Mouse (Mus musculus) T-helper 17 cell (primary cell): Measurements from ENCODE around the gene Tnrc6b.
"Not testable (repeated sequence)": the region's sequence is repeated elsewhere in the genome, so short reads cannot be mapped to it uniquely, and the experiment has no call there.

Source experiments
- in situ Hi-C, 2 experiments: fragments of 300-600 bp; cut with MboI, MseI; formaldehyde crosslinking; loops; 1 replicate in 1 of 2; 2 replicates in 1 of 2; pipeline ENCODE4 v1.15.1; 2025; ENCODE audit warnings: high pct_unique_total_duplicates in 2 of 2

Tnrc6b gene

DNA sequence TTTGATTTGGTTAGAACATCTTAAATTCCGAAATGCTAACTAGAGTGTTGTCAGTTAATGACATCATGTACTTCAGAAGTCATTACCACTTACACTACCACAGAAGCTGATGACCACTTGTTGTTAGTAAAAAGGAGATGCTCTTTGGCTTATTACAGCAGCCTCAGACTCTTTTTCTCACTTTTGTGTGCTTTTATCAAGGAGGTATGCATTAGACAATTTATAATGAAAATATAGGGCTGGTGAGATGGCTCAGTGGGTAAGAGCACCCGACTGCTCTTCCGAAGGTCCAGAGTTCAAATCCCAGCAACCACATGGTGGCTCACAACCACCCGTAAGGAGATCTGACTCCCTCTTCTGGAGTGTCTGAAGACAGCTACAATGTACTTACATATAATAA is 24.6 kb downstream of the Tnrc6b start:
- in situ Hi-C loops, result not testable (repeated sequence)

DNA sequence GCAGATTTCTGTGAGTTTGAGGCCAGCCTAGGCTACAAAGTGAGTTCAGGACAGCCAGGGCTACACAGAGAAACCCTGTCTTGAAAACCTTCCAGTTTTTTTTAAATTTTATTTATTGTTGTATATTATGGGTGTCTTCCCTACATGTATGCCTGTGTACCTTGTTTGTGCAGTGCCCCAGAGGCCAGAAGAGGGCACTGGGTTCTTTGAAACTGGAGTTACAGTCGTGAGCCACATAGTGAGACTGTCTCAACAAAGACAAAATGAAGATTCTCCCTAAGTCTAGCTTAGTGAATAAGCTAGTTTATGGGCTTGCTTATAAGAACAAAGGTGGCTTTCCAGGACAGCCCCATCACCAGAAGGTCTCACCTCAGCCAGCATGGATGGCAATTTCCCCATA is 25.4 kb downstream of the Tnrc6b start:
- in situ Hi-C loops, result no loop called here

DNA sequence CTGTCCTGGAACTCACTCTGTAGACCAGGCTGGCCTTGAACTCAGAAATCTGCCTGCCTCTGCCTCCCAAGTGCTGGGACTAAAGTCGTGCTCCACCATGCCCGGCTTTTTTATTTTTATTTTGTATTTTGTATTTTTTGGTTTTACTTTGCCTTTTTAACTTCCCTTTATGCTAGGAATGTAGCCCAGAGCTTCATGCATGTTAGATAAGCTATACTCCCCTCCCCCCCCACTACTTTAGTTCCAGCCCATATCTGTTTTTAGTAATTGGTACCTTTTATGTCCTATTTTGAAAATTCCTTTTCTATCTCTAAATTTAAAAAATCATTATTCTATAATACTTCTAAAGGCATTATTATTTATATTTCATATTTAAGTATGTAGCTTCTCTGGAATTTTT is 27.1 kb downstream of the Tnrc6b start:
- in situ Hi-C loops, result no loop called here

GRCm38 (mm10) chr15:80739972-80740371 is 28.9 kb downstream of the Tnrc6b start:
- in situ Hi-C loops, result loop anchor here in 1 of 2 experiments (5.0 kb wide), 1 partner anchor 33 kb away; no protein-coding TSS in a partner anchor

DNA sequence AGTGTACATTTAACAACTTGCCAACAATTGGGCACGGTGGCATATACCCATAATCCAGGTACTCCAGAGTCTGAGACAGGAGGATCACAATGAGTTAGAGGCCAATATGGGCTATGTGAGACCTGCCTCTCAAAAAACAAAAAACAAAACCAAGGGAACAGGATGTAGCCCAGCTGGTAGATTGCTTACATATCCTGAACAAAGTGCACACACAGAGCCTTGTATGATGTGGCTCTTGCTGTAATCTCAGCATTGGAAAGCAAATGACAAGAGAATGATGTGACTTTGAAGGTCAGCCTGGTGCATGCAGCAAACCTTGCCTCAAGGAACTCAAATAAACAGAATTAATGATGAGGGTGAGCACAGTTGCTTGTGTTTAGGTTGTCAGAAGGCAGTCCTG is 30.7 kb downstream of the Tnrc6b start:
- in situ Hi-C loops, result loop anchor here in 1 of 2 experiments (5.0 kb wide), 1 partner anchor 35 kb away; no protein-coding TSS in a partner anchor

GRCm38 (mm10) chr15:80742991-80743474 is 31.9 kb downstream of the Tnrc6b start:
- in situ Hi-C loops, result loop anchor here in 1 of 2 experiments (5.0 kb wide), 1 partner anchor 36 kb away; no protein-coding TSS in a partner anchor

DNA sequence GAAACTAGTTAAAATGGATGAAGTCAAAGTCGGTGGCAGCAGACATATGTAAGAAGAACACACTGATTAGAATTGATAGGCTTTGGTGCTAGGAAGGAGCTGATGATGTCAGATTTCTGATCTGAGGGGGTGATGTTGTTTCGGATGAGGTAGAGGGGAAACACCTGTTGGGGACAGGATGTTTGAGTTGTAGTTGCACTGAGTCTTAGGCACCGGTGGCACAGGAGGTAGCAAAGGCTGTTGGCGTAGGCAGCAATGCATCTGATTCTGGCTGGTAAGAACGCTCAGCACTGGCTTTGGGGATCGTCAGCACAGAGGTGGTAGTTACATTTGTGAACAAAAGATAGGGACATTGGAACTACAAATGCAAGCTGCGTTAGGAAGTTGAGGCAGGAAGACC is 32.5 kb downstream of the Tnrc6b start:
- in situ Hi-C loops, result loop anchor here in 1 of 2 experiments (5.0 kb wide), 1 partner anchor 36 kb away; no protein-coding TSS in a partner anchor

- in situ Hi-C loops, result loop anchor here in 1 of 2 experiments (5.0 kb wide), 1 partner anchor 38 kb away; no protein-coding TSS in a partner anchor
Measured at GRCm38 (mm10) chr15:80744667-80745422, 33.7 kb downstream of the Tnrc6b start.

- in situ Hi-C loops, result no loop called here
Measured at GRCm38 (mm10) chr15:80748979-80749378, 37.9 kb downstream of the Tnrc6b start.

DNA sequence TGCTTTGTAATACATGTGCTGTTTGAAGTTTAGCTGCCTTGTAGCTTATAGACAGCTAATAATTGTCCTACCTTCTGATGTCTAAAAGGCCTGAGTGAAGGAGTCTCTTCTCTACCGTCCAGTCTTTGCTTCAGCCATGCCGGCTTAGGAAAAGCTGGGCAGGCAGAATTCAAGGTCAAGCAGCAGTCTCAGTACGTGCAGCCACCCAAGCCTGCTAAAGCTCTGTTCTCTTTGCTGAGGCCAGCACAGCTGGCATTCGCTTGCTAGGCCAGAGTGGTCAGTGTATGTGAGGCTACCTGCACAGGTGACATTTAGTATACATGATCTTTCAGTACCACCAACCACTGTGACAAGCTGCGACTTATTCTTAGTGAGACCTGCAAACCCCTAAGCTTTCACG is 42.2 kb downstream of the Tnrc6b start:
- in situ Hi-C loops, result no loop called here

- in situ Hi-C loops, result no loop called here
Measured at GRCm38 (mm10) chr15:80754103-80754502, 43.0 kb downstream of the Tnrc6b start.

DNA sequence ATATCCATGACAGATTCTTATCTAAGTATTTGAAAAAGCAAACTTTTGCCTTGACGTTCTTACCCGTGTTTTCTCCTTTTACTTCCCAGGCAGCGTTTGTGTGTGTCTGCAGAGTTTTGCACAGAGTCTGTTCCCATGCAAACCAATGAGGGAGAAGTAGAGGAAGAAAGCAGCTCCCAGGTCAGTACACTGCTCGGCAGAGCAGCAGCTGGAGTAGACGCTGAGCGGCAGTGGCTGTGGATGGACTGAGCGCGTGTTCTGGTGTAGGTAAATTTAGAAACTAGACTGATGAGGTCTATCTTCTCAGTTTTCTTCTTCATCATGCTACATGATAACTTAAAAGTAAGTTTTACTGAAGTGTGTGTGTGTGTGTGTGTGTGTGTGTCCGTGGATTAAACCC is 48.3 kb downstream of the Tnrc6b start:
- in situ Hi-C loops, result no loop called here

DNA sequence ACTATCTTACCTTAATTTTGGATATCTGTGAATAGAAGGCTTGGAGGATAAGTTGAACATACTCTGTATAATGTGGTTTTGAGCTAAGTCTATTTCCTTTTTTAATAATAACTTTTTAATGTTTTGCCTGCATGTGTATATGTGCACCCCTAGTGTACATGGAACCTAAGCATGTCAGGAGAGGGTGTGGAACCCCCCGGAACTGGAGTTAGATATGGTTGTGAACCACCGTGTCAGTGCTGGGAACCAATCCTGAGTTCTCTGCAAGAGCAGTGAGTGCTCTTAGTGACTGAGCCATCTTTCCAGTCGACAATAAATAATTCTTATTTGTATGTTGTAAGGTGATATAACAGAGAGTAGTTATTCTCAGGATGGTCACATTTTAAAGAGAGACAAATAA is 49.4 kb downstream of the Tnrc6b start:
- in situ Hi-C loops, result no loop called here

DNA sequence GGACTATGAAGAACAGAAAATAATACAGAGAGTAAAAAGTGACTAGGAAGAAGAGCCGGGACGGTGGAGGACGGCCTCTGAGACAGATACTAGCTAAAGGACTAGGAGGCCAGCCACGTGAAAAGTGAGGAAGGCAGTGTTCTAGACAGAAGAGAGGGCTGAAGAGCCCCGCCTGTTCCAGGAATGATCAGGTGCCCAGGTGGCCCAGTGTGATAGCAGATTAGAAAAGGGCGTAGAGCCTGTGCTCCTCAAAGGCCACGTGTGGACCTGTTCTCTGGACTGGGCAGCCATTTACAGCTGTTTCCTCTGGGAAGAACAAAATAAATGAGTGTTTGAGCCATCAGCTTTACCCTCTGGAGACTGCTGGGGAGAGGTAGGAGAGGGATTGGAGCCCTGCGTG is 49.8 kb downstream of the Tnrc6b start:
- in situ Hi-C loops, result no loop called here

GRCm38 (mm10) chr15:80762621-80763020 is 51.5 kb downstream of the Tnrc6b start:
- in situ Hi-C loops, result no loop called here

GRCm38 (mm10) chr15:80764666-80765065 is 53.6 kb downstream of the Tnrc6b start:
- in situ Hi-C loops, result no loop called here

DNA sequence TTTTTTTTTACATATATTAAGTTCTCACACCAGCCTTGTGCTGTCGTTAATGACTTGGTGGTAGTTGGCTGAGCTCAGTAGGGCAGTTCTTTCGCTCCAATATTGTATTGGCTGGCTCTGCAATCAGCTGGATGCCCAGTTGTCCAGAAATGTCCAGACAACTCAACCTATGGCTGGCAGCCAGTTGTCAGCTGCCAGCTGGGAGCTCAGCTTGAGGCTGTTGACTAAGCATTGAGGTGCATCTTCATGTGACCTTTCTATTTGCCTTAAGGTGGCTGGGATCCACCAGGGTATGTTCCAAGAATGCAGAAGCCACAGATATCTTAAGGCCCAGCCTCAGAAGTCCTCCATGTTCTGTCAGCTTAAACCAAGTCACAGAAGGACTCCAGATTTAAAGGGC is 54.3 kb downstream of the Tnrc6b start:
- in situ Hi-C loops, result no loop called here

GRCm38 (mm10) chr15:80768216-80768615 is 57.1 kb downstream of the Tnrc6b start:
- in situ Hi-C loops, result no loop called here

DNA sequence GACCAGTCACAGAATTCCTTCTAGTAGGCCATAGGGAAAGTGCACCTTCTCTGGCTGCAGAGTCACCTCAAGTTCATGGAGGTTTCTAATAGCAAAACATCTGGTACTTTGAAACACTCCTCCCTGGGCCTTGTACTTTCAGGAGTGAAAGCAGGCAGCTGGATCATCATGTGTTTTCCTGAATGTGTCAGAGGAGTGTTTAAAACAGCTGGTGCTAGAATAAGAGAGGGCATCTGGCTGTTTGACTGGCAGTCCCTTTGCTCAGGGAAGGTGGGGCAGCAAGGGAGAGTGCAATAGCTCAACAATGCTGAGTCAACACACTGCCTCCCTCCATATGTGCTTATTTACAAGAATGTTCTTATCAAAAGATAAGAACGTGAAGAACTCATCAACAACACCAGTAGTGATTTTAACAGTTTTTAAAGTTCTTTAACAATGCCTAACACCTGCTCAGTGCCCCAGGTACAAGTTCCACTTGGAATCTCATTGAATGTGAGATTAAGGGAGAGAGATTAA is 60.9 kb downstream of the Tnrc6b start:
- in situ Hi-C loops, result no loop called here

GRCm38 (mm10) chr15:80774666-80775065 is 63.6 kb downstream of the Tnrc6b start:
- in situ Hi-C loops, result loop anchor here (5.0 kb wide), 2 partner anchors 42 to 57 kb away; no protein-coding TSS in a partner anchor

DNA sequence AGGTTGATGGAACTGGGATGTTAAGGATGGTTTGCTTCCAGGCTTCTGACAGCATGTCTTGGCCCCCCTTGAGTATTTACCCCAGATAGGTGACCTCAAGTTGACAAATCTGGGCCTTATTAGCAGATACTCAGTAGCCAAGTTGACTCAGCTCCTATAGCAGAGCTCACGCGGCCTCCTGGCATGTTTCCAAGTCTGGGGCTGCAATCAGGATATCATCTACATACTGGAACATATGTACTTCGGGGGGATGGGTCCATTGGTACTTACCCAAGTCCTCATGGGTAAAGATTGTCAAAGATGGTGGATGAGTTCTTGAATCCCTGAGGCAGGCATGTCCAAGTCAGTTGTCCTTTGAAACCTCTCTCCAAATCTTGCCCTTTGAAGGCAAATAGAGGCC is 67.9 kb downstream of the Tnrc6b start:
- in situ Hi-C loops, result loop anchor here (5.0 kb wide), 2 partner anchors 47 to 62 kb away; no protein-coding TSS in a partner anchor

DNA sequence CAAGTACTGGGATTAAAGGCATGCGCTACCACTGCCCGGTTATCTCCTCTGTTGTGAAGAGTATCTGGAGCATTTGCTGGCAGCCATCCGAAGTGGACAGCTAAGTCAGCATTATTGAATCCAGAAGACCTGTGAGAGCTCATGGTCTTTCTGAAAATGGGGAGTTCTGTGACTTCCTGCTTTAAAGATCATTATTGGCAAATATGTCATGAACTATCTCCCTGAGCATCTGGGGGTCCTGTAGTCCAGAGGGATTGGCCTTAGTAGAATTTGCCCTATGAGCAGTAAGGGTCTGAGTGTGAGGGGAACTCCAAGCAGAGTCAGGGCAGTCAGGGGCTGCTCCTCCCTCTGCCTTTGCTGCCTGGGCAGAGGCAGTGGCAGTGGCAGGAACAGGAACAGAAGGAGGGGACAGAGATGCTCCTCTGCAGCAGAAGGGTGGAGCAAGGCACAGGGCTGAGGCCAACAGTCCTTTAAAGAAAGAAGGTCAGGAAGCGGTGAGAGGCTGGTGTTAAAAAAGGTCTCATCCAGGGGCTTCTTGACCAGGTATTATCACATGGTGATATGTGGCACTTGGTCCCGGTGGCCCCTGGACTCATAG is 69.1 kb downstream of the Tnrc6b start:
- in situ Hi-C loops, result no loop called here
